Mouse (Mus musculus): ENCODE measurements at regions not wholly inside any gene's neighbourhood (a gene's known extent, or its start where the extent isn't known, plus 50 kb on each side); places are given as distances from the start of the nearest gene placed in this dataset.

GRCm38 (mm10) chr16:93458011-93458585 is 145.8 kb downstream of the Setd4 start:
- no peak for DNase-seq

DNA sequence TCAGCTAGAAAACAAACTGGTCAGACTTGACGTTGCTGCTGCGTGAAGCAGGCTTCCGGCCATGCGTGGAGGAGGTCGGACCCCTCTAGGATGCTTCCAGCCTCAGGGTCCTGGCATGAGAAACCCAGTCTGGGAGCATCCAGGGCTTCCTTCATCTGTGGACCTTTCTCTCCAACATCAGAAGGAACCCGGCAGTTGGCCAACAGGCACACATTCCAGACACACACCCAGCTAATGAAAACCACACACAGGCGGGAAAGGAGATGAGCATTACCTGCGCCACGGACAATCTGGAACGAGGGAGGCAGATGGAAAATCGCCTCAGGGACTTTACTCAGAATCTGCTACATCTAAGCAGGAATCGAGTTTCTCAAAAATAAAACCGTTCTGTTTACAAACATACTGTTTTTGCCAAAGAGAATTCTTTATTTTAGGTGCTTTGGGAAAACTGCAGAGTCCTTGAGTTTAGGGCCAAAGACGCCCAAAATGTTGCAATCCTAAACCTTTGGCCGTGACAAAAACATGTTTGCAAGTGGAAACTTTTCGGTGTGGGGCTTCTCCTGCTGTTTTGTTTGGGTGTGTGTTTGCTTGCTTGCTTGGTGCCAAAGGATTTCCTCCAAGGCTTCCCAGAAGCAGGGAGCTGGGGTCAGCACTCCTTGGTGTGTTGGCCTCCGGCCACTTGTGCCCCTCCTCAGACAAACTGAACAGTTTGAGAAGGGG is 147.0 kb downstream of the Setd4 start:
- DNase-seq = no peak

GRCm38 (mm10) chr16:93454080-93454997 is 149.5 kb downstream of the Setd4 start:
- DNase-seq = peak; percentile 88

DNA sequence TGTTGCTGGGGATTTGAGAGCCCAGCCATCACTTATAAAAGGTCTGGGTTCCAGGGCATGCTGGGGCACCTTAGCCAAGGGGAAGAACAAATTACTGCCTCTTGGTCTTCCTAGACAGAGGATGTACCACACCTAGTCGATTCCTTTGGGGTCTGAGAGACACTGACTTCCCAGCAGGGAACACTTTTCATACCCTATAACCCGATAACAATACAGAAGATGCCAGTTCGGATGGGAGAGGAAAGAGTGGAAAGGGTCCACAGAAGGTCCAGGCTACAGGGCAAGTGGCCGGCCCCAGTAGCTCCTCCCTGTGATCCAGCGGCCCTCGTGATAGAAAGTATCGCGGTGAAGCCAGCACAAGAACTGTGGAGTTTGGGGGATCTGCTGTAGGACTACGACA is 150.8 kb downstream of the Setd4 start:
- no peak for DNase-seq

- DNase-seq = no peak
Observed at GRCm38 (mm10) chr16:93450896-93451295, 153.0 kb downstream of the Setd4 start.

GRCm38 (mm10) chr16:93449925-93450324 is 153.9 kb downstream of the Setd4 start:
- DNase-seq = no peak

GRCm38 (mm10) chr16:93448124-93448523 is 155.7 kb downstream of the Setd4 start:
- DNase-seq = no peak

- DNase-seq = no peak
Observed at GRCm38 (mm10) chr16:93446970-93447369, 156.9 kb downstream of the Setd4 start.

GRCm38 (mm10) chr16:93446206-93446605 is 157.7 kb downstream of the Setd4 start:
- DNase-seq = no peak

GRCm38 (mm10) chr16:93442837-93443236 is 161.0 kb downstream of the Setd4 start:
- peak; percentile 57 for DNase-seq

DNA sequence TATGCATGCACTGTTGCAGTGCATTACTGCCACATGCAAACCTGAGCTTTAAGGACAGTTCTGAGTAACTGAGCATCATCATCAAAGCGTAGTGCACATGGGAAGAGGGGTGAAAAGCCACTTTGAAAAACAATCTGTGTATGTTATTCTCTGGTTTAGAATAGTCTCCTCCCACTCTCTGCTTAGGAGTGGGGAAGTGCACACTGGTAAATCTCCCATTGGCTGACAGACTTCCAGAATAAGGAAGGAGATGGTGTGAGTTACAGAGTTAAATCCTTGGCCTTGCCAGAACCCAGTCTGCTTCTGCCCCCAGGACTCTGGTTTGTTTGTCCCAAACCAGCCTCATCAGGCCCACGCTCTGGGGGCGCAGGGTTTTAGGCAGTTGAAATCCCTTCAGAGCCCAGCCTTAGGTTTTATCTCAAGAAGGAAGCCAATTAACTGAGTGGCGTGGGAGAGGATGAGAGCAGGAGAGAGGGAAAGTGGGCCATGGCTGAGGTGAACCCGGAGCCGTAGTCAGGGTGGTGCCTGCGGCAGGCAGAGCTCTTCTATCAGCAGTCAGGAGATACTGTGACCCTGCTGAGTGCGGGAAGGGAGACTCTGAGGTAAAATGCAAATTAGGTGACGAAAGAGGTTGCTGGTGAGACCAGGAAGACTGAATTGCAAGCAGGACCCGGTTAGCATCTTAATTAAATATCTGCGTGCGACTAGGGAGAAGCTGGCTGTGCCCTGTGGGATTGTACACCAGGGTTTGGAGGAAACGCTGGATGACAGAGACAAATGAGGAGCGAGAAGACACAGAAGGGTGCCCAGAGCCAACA is 166.0 kb downstream of the Setd4 start:
- no peak for DNase-seq

GRCm38 (mm10) chr16:93436732-93437131 is 167.1 kb downstream of the Setd4 start:
- DNase-seq = no peak

- no peak for DNase-seq
Observed at GRCm38 (mm10) chr16:93431316-93431715, 172.5 kb downstream of the Setd4 start.

DNA sequence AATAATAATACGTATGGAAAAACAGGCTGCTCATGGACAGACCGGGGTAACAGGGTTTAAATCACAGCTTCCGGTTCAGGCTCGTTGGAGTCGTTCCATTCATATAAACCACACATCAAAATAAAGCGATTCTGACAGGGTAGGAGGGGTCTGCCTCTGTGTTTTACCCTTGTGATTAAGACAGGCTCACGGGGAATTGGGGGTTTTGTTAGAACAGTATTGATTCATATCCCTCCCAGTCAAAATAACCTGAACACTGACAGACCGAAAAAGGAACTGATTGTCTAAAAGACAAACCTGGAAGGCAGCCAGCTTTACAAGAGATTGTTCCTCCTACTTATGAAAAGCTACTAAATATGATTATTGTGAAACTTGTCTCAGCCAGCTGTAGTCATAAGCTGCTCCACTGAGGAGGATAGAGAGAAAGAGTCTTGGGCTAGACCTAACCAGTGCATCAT is 174.5 kb downstream of the Setd4 start:
- DNase-seq = no peak

- no peak for DNase-seq
Observed at GRCm38 (mm10) chr16:93427264-93427663, 176.6 kb downstream of the Setd4 start.

DNA sequence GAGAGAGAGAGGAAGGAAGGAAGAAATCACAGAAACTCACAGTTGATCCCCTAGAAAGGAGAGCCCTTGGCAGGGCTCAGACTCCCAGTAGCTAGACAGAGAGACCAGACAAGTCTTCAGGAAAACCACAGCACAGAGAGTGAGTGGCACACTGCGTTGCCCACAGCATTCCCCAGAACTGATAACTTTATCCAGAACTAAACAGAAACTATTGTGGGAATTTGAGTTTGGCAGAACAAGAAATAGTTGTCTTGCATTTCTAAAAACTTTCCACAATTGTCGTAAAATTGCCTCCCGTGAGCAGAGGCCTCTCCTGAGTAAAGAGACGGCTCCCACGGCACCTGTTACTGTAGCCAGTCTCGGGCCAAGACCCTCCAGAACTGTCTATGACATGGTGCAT is 178.1 kb downstream of the Setd4 start:
- no peak for DNase-seq

DNA sequence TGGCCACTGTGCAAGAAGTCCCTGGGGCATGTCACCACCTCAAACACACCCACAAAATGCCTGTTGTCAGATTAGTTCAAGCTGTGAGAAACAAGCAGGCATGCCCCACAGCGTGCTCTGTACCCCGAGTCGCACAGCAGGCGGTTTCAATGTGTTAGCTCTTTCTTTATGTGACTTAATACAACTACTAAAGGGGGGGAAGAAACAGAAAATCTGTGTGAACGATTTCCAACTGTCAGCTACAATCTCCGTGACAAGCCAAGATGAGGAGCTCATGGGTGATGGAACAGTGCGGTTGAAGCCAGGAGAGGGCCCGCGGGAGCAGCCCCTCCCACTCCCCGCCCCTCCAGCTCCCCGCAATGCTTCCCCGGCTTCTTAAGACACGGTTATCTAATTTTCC is 180.7 kb downstream of the Setd4 start:
- peak; percentile 43 for DNase-seq

DNA sequence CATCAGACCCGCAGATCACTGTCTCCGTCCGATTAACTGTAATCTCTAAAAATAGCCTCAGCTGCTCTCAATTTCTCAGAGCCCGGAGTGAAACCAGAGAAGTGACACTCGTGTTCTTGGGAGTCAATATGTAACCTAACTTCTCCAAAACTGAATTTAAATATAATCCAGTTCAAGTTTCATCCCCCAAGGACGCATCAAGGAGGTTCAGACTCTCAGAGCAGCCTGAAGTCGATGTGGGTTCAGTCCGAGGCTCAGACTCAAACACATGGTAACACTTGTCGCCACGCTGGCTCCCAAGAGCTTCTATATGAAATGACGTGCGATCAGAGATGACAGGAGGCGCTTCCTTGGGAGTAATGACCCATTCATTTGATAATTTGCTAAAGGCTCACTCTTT is 181.6 kb downstream of the Setd4 start:
- DNase-seq = no peak

DNA sequence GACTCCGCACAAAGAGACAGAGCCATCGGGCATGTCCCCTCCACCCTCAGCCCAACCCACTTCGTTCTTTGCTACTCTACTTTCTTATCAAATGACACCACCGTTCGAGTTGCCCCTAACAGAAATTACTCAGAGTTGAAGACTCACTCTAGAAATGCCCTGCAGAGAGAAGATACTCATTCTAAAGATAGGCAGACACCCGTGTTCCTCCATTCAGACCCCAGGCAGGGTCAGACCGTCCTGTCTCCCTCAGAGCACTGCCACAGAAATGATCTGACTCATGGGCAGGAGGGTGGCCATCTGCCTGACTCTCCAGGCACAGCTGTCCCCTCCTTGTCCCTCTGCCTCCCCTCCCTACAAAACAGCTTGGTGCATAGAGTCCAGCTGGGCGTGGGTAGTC is 185.6 kb downstream of the Setd4 start:
- peak; percentile 75 for DNase-seq

GRCm38 (mm10) chr16:93417831-93418230 is 186.0 kb downstream of the Setd4 start:
- no peak for DNase-seq

GRCm38 (mm10) chr16:93392024-93392675 is 211.7 kb downstream of the Setd4 start:
- DNase-seq = no peak

GRCm38 (mm10) chr16:93387578-93388116 is 216.2 kb downstream of the Setd4 start:
- no peak for DNase-seq
